Mouse (Mus musculus): ENCODE results near the gene Efemp1.

Gene Efemp1

GRCm38 (mm10) chr11:28853102-28853800, at the start of gene Efemp1:
Gene Efemp1 (plus strand): TSS chr11:28853204.
- no peak for DNase-seq (ENCODE audit: low spot score)

- no peak for DNase-seq (ENCODE audit: low spot score)
Measured at GRCm38 (mm10) chr11:28808685-28809084, 44.3 kb upstream of the Efemp1 start.

GRCm38 (mm10) chr11:28811874-28812273, 41.1 kb upstream of the Efemp1 start:
- no peak for DNase-seq (ENCODE audit: low spot score)

GRCm38 (mm10) chr11:28812564-28812963, 40.4 kb upstream of the Efemp1 start:
- DNase-seq (ENCODE audit: low spot score), result no peak

- DNase-seq (ENCODE audit: low spot score), result no peak
Measured at GRCm38 (mm10) chr11:28817405-28817804, 35.6 kb upstream of the Efemp1 start.

GRCm38 (mm10) chr11:28826950-28827349, 26.1 kb upstream of the Efemp1 start:
- no peak for DNase-seq (ENCODE audit: low spot score)

GRCm38 (mm10) chr11:28833809-28834208, 19.2 kb upstream of the Efemp1 start:
- DNase-seq (ENCODE audit: low spot score), result no peak

GRCm38 (mm10) chr11:28835141-28835540, 17.9 kb upstream of the Efemp1 start:
- DNase-seq (ENCODE audit: low spot score), result no peak

- DNase-seq (ENCODE audit: low spot score), result no peak
Measured at GRCm38 (mm10) chr11:28849841-28850240, 3.2 kb upstream of the Efemp1 start.

GRCm38 (mm10) chr11:28851645-28852044, 1.4 kb upstream of the Efemp1 start:
- DNase-seq (ENCODE audit: low spot score), result no peak

GRCm38 (mm10) chr11:28852361-28852919, 564 bp upstream of the Efemp1 start:
- DNase-seq (ENCODE audit: low spot score), result no peak

GRCm38 (mm10) chr11:28859125-28859524, 6.1 kb downstream of the Efemp1 start:
- DNase-seq (ENCODE audit: low spot score), result no peak

GRCm38 (mm10) chr11:28869129-28869528, 16.1 kb downstream of the Efemp1 start:
- DNase-seq (ENCODE audit: low spot score), result no peak

GRCm38 (mm10) chr11:28881381-28881976, 28.5 kb downstream of the Efemp1 start:
- no peak for DNase-seq (ENCODE audit: low spot score)

- no peak for DNase-seq (ENCODE audit: low spot score)
Measured at GRCm38 (mm10) chr11:28883106-28883505, 30.1 kb downstream of the Efemp1 start.

- no peak for DNase-seq (ENCODE audit: low spot score)
Measured at GRCm38 (mm10) chr11:28889538-28889937, 36.5 kb downstream of the Efemp1 start.

- DNase-seq (ENCODE audit: low spot score), result no peak
Measured at GRCm38 (mm10) chr11:28891515-28891914, 38.5 kb downstream of the Efemp1 start.

- DNase-seq (ENCODE audit: low spot score), result no peak
Measured at GRCm38 (mm10) chr11:28899420-28899819, 46.4 kb downstream of the Efemp1 start.

- no peak for DNase-seq (ENCODE audit: low spot score)
Measured at GRCm38 (mm10) chr11:28904596-28904995, 51.6 kb downstream of the Efemp1 start.

- no peak for DNase-seq (ENCODE audit: low spot score)
Measured at GRCm38 (mm10) chr11:28906288-28906687, 53.3 kb downstream of the Efemp1 start.

GRCm38 (mm10) chr11:28908908-28909545, 56.0 kb downstream of the Efemp1 start:
- no peak for DNase-seq (ENCODE audit: low spot score)

GRCm38 (mm10) chr11:28912469-28913138, 59.6 kb downstream of the Efemp1 start:
- no peak for DNase-seq (ENCODE audit: low spot score)

All from T-cell, adult 2 months (primary cell).